8 mouse cellular contexts compared by ENCODE assay signal in the genomic region with DNA sequence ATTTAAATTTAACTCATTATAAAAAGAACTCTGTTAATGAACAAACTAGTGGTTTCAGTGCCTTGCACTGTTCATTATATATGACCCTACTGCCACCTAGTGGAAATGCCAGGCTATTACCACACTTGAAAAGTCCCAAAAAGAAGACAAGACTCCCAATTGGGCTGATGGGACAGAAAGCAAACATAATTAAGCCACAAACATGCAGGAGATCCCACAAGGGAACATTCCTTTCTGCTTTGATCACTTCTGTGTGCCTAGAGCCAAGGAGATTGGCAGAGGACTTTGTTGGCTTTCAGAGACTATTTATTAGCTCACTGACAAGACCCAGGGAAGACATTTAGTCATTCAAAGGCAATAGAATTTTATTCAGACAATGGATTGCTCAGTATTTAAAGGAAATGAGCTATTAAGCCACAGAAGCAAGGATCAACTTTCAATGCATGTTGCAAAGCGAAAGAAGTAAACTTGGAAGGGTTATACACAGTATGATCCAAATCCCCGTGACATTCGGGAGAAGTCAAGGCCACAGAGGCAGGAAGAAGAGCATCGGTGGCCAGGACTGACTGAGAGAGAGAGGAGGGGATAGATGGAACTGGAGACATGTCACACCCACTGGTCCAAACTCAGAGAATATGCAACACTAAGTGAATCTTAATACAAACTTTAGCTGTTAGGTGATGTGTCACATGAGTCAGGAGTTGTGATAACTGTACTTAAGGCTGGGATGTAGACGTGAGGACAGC. TPM values are rescaled to one million over a fixed set of nuclear protein-coding genes. Genes with fewer than 3 reads are reported as not detected.
A peak's percentile ranks its signal among the peaks of the same experiment; 100 is the strongest.
DNase-seq lines count a peak whose midpoint lies in the region; ATAC-seq and TF ChIP-seq lines count a peak whose summit lies in the region.

No protein-coding gene starts in this region.

- no peak for TF ChIP-seq CTCF in embryonic fibroblast, embryonic 13.5 days (IDR thresholded peaks at IDR 0.05; ENCODE audit: borderline replicate concordance, insufficient read depth, low read length)

- no peaks in the 10 kb centered on the region for H3K4me1 ChIP-seq in hindbrain, embryonic 11.5 days (replicated peaks; ENCODE audit: control insufficient read depth, insufficient read depth, low read length)
- peaks cover 4% of the 10 kb centered on the region; the same call in 1 of the 2 replicates for H3K4me1 ChIP-seq in hindbrain, embryonic 10.5 days (replicated peaks)
- H3K4me1 ChIP-seq in embryonic fibroblast, embryonic 13.5 days (ENCODE audit: control insufficient read depth, insufficient read depth, low read length) = peaks cover 16% of the 10 kb centered on the region
- no peaks in the 10 kb centered on the region for H3K4me1 ChIP-seq in hindbrain, embryonic 16.5 days (ENCODE audit: control insufficient read depth, insufficient read depth, low read depth, low read length)
- H3K4me1 ChIP-seq in midbrain, embryonic 11.5 days (ENCODE audit: control insufficient read depth, insufficient read depth, low read length) = no peaks in the 10 kb centered on the region

- no peak overlapping the region for H3K9ac ChIP-seq in hindbrain, embryonic 11.5 days (ENCODE audit: low read depth, low read length)
- H3K9ac ChIP-seq in hindbrain, embryonic 16.5 days (ENCODE audit: low read depth, low read length) = no peak overlapping the region
- H3K9ac ChIP-seq in midbrain, embryonic 11.5 days (ENCODE audit: low read length) = no peak overlapping the region

- no peaks in the 10 kb centered on the region for H3K36me3 ChIP-seq in hindbrain, embryonic 11.5 days (ENCODE audit: control insufficient read depth, insufficient read depth, low read length)
- peaks cover 9% of the 10 kb centered on the region for H3K36me3 ChIP-seq in hindbrain, embryonic 10.5 days
- H3K36me3 ChIP-seq in hindbrain, embryonic 16.5 days (ENCODE audit: control insufficient read depth, insufficient read depth, low read length) = no peaks in the 10 kb centered on the region
- no peaks in the 10 kb centered on the region for H3K36me3 ChIP-seq in midbrain, embryonic 11.5 days (ENCODE audit: control insufficient read depth, insufficient read depth, low read length)

- no peaks in the 10 kb centered on the region for H3K27me3 ChIP-seq in hindbrain, embryonic 11.5 days (ENCODE audit: control insufficient read depth, insufficient read depth, low read length)
- H3K27me3 ChIP-seq in hindbrain, embryonic 10.5 days (ENCODE audit: insufficient read depth, poor library complexity, severe bottlenecking) = no peaks in the 10 kb centered on the region
- no peaks in the 10 kb centered on the region; the same call in 1 of the 2 replicates for H3K27me3 ChIP-seq in hindbrain, embryonic 16.5 days (replicated peaks; ENCODE audit: control insufficient read depth, insufficient read depth, low read length)
- no peaks in the 10 kb centered on the region for H3K27me3 ChIP-seq in midbrain, embryonic 11.5 days (ENCODE audit: control insufficient read depth, insufficient read depth, low read length)

- no peak overlapping the region for H3K4me3 ChIP-seq in hindbrain, embryonic 11.5 days (ENCODE audit: low read depth, low read length)
- no peak overlapping the region for H3K4me3 ChIP-seq in hindbrain, embryonic 10.5 days
- H3K4me3 ChIP-seq in embryonic fibroblast, embryonic 13.5 days (ENCODE audit: insufficient read depth, low read length) = no peak overlapping the region
- no peak overlapping the region for H3K4me3 ChIP-seq in hindbrain, embryonic 16.5 days (ENCODE audit: low read length)
- H3K4me3 ChIP-seq in midbrain, embryonic 11.5 days (ENCODE audit: low read depth, low read length) = no peak overlapping the region

- 0 out of 2 replicates have a peak, but pooled peaks have one; percentile 65 for ATAC-seq in hindbrain, embryonic 11.5 days (ENCODE audit: low FRiP score)
- ATAC-seq in hindbrain, embryonic 16.5 days = peak; percentile 67
- peak; percentile 54; the same call in 1 of the 2 replicates for ATAC-seq in midbrain, embryonic 11.5 days (ENCODE audit: low FRiP score)

- TF ChIP-seq POLR2A in embryonic fibroblast, embryonic 13.5 days (IDR thresholded peaks at IDR 0.05; ENCODE audit: low read depth, low read length) = no peak

- no peak overlapping the region for H3K4me2 ChIP-seq in hindbrain, embryonic 11.5 days (replicated peaks; ENCODE audit: low read depth, low read length)
- no peak overlapping the region for H3K4me2 ChIP-seq in hindbrain, embryonic 16.5 days (ENCODE audit: low read length)
- H3K4me2 ChIP-seq in midbrain, embryonic 11.5 days = no peak overlapping the region

- H3K27ac ChIP-seq in hindbrain, embryonic 11.5 days (ENCODE audit: low read depth, low read length) = no peak overlapping the region
- no peak overlapping the region for H3K27ac ChIP-seq in hindbrain, embryonic 10.5 days
- peak overlapping the region; percentile 75 for H3K27ac ChIP-seq in embryonic fibroblast, embryonic 13.5 days (ENCODE audit: insufficient read depth, low read length)
- no peak overlapping the region for H3K27ac ChIP-seq in hindbrain, embryonic 16.5 days (ENCODE audit: low read depth, low read length)
- H3K27ac ChIP-seq in midbrain, embryonic 11.5 days (ENCODE audit: low read depth, low read length) = no peak overlapping the region

- no peaks in the 10 kb centered on the region for H3K9me3 ChIP-seq in hindbrain, embryonic 11.5 days (ENCODE audit: control insufficient read depth, low read length)
- H3K9me3 ChIP-seq in hindbrain, embryonic 10.5 days = peaks cover 8% of the 10 kb centered on the region
- H3K9me3 ChIP-seq in hindbrain, embryonic 16.5 days (ENCODE audit: control insufficient read depth, low read length) = peaks cover 8% of the 10 kb centered on the region
- peaks cover 3% of the 10 kb centered on the region; the same call in 1 of the 2 replicates for H3K9me3 ChIP-seq in midbrain, embryonic 11.5 days (ENCODE audit: control insufficient read depth, low read length)

- peak; percentile 76 for DNase-seq in hindbrain, embryonic 11.5 days (ENCODE audit: low spot score)
- DNase-seq in hindbrain, embryonic 10.5 days (ENCODE audit: low spot score) = no peak
- DNase-seq in brain, adult 2 months (ENCODE audit: low read depth, low spot score) = peak; percentile 69
- peak; percentile 52 to 82 for DNase-seq in layer of hippocampus, postnatal 14 days (ENCODE audit: low spot score in 2 of 2)
- DNase-seq in midbrain, embryonic 11.5 days (ENCODE audit: low spot score, missing footprints) = peak; percentile 93
- peak; percentile 24 to 37 for DNase-seq in spleen, postnatal 10 days (ENCODE audit: low spot score in 2 of 2)

- 90% methylated on average over 5 of the region's 5 CpGs for WGBS in hindbrain, embryonic 11.5 days
- WGBS in hindbrain, embryonic 10.5 days = 84% methylated on average over 5 of the region's 5 CpGs
- WGBS in hindbrain, embryonic 16.5 days = 76% methylated on average over 5 of the region's 5 CpGs
- 76% methylated on average over 5 of the region's 5 CpGs for WGBS in midbrain, embryonic 11.5 days

RNA-seq across cellular contexts. Expression of a gene that starts 40.5 kb away (rescaled TPM):
- polyA plus RNA-seq in hindbrain, embryonic 11.5 days (2014; fragmentation: Nextera tagmentation; extraction: Ambion mirVana) = 14.8 and 16.9 TPM in 2 replicates
- polyA plus RNA-seq in hindbrain, embryonic 10.5 days (2016; fragmentation: Nextera tagmentation; extraction: Ambion mirVana) = 17.8 and 18.0 TPM in 2 replicates
- 12.2 and 12.3 TPM in 2 replicates for polyA plus RNA-seq in embryonic fibroblast, embryonic 13.5 days (2011; ENCODE audit: insufficient read length, low read depth, missing spikeins)
- 28.3 and 28.5 TPM in 2 replicates for polyA plus RNA-seq in hindbrain, embryonic 16.5 days (2015; fragmentation: Nextera tagmentation; extraction: Ambion mirVana)
- 10 to 100 TPM; 18.2 to 19.3 TPM for total RNA-seq in layer of hippocampus, postnatal 14 days (2021)
- polyA plus RNA-seq in midbrain, embryonic 11.5 days (2014; fragmentation: Nextera tagmentation; extraction: Ambion mirVana) = 13.1 and 15.9 TPM in 2 replicates
